Mouse (Mus musculus) embryo, embryonic 10.5 days (tissue): Measurements from ENCODE around the gene Ppp1r9a.

Experiments used
- DNase-seq: peaks from one replicate; pipeline ENCODE4 v3.0.0-alpha.2; 2015; ENCODE audit warnings: low spot score

The Ppp1r9a gene

GRCm38 (mm10) chr6:5039316-5039715, 136.6 kb downstream of the Ppp1r9a start:
- no peak for DNase-seq

- DNase-seq: no peak
Observed at GRCm38 (mm10) chr6:5045854-5046253, 143.1 kb downstream of the Ppp1r9a start.

- no peak for DNase-seq
Observed at GRCm38 (mm10) chr6:5048025-5048424, 145.3 kb downstream of the Ppp1r9a start.

GRCm38 (mm10) chr6:5052309-5052708, 149.6 kb downstream of the Ppp1r9a start:
- no peak for DNase-seq

GRCm38 (mm10) chr6:5054446-5055095, 151.9 kb downstream of the Ppp1r9a start:
- peak; percentile 54 for DNase-seq

GRCm38 (mm10) chr6:5074736-5075135, 172.0 kb downstream of the Ppp1r9a start:
- DNase-seq: no peak

GRCm38 (mm10) chr6:5075680-5076079, 173.0 kb downstream of the Ppp1r9a start:
- DNase-seq: no peak

- no peak for DNase-seq
Observed at GRCm38 (mm10) chr6:5078009-5078408, 175.3 kb downstream of the Ppp1r9a start.

- no peak for DNase-seq
Observed at GRCm38 (mm10) chr6:5079108-5079507, 176.4 kb downstream of the Ppp1r9a start.

- DNase-seq: no peak
Observed at GRCm38 (mm10) chr6:5080094-5080493, 177.4 kb downstream of the Ppp1r9a start.

GRCm38 (mm10) chr6:5080496-5080895, 177.8 kb downstream of the Ppp1r9a start:
- no peak for DNase-seq

- DNase-seq: peak; percentile 66
Observed at GRCm38 (mm10) chr6:5081099-5081498, 178.4 kb downstream of the Ppp1r9a start.

GRCm38 (mm10) chr6:5082144-5082543, 179.4 kb downstream of the Ppp1r9a start:
- no peak for DNase-seq

- DNase-seq: no peak
Observed at GRCm38 (mm10) chr6:5082740-5083139, 180.0 kb downstream of the Ppp1r9a start.

- DNase-seq: no peak
Observed at GRCm38 (mm10) chr6:5083957-5084356, 181.2 kb downstream of the Ppp1r9a start.

GRCm38 (mm10) chr6:5091873-5092272, 189.2 kb downstream of the Ppp1r9a start:
- no peak for DNase-seq

- no peak for DNase-seq
Observed at GRCm38 (mm10) chr6:5092795-5093194, 190.1 kb downstream of the Ppp1r9a start.

GRCm38 (mm10) chr6:5093516-5093915, 190.8 kb downstream of the Ppp1r9a start:
- DNase-seq: no peak

- no peak for DNase-seq
Observed at GRCm38 (mm10) chr6:5095365-5095973, 192.8 kb downstream of the Ppp1r9a start.

- DNase-seq: no peak
Observed at GRCm38 (mm10) chr6:5097309-5097708, 194.6 kb downstream of the Ppp1r9a start.

GRCm38 (mm10) chr6:5099282-5099681, 196.6 kb downstream of the Ppp1r9a start:
- DNase-seq: no peak

GRCm38 (mm10) chr6:5099842-5100241, 197.1 kb downstream of the Ppp1r9a start:
- no peak for DNase-seq

- no peak for DNase-seq
Observed at GRCm38 (mm10) chr6:5100347-5100746, 197.6 kb downstream of the Ppp1r9a start.

- DNase-seq: no peak
Observed at GRCm38 (mm10) chr6:5102741-5103140, 200.0 kb downstream of the Ppp1r9a start.
